Mouse (Mus musculus) cortical plate, adult 2 months (tissue): ENCODE results near the gene Tfcp2l1.

Source experiments
- CTCF ChIP-seq: fragments of 200-500 bp; IDR thresholded peaks from 2 replicates; pipeline ENCODE4 v1.5.1; 2011; ENCODE audit warnings: mild to moderate bottlenecking, control low read depth, low read length; ENCODE audit not compliant: insufficient read depth; ENCODE audit errors: extremely low read depth
- POLR2A ChIP-seq: fragments of 200-500 bp; IDR thresholded peaks from 2 replicates; pipeline ENCODE4 v1.6.1; 2011; ENCODE audit warnings: mild to moderate bottlenecking, low read length, control low read depth; ENCODE audit not compliant: insufficient read depth; ENCODE audit errors: extremely low read depth

DNA sequence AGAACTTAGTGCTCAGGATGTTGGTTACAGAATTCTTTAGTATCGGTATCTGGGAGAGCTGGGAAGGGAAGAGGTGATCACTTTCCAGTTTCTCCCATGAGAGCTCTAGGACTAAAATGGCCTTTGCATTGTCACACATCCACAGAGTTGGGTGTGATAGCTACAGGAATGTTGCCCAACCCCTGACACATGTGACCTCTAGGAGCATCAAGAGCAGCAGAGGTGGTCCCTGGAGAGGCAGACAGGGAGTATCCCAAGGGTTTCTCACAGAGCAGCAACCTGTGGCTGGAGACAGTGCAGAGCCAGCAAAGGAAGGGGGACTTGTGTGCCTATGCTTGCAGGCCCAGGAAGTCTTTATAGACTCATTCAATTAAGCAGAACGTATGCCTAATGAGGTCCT, 1.3 kb upstream of the Tfcp2l1 start:
- TF ChIP-seq CTCF (no peak), POLR2A (no peak)
